Mouse (Mus musculus) lung, adult 18-20 months (tissue): Measurements from ENCODE around the gene Picalm.
"Not testable (repeated sequence)": the region's sequence is repeated elsewhere in the genome, so short reads cannot be mapped to it uniquely, and the experiment has no call there.

Experiments
- DNase-seq, 2 experiments: peaks; one replicate each; pipeline ENCODE4 v3.0.0; 2022; ENCODE audit warnings: mixed read lengths in 2 of 2

Picalm gene

DNA sequence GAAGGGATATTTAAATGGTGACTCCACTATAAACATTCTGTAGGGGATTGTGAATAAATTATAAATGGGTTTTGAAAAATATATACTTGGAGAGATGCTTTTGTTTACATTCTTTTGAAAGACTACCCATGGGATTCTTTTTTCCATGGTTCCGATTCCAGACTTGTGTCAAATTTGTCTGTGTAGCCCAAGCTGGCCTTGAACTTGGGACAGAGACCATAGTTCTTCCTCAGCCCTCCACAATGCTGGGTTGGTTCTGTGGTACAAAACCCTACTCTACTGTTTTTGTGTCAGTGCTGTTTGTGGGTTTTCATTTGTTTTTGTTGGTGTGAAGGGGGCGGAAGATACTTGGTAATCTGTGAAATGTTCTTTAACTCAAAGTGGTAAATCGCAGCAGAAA, 2.3 kb downstream of the Picalm start:
- DNase-seq = no peak

DNA sequence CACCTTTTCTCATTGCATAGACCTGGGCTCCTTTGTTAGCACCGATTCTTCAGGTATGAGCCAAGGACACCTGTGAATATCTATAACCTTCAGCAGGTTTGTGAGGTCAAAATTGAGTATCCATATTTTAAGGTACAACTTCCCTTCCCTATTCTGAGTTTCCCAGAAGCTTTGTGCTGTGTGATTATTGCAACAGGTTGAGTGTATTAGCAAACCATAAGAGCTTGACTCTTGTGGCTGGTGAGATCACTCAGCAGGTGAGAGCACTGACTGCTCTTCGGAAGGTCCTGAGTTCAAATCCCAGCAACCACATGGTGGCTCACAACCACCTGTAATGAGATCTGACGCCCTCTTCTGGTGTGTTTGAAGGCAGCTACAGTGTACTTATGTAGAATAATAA, 6.7 kb downstream of the Picalm start:
- no peak for DNase-seq

DNA sequence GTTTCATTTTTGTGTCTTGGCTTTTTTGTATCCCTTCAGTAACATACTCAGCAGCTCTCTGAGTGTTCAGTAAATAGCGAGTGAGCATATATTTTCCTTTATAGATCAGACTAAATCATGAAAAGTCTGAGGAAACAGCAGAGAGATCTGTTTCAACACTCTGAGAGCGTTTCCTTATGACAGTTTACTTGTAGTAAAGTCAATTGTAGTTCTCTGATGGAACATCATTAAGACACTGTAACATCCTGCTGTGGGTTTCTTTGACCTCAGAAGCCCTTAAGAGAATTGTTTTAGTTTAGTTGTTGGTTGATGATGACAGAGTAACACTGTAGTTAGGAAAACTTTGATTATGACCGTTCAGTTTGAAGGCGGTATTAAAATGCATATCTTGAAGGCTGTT, 8.3 kb downstream of the Picalm start:
- no peak for DNase-seq

DNA sequence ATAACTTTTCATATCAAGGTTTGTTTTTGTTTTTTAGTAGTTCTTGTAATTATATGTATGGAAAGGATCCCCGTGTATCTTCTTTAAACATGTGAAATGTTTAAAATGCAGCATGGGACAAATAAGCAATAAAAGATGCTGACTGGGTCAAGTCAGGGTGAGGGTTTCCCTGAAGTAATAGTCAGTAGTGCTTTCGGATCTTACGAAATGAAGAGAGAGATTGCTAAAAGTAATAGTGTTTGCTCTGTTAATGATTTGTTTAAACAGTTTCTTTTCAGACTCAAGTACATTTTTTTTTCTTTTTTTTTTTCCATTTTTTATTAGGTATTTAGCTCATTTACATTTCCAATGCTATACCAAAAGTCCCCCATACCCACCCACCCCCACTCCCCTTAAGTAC, 10.3 kb downstream of the Picalm start:
- DNase-seq = no peak

DNA sequence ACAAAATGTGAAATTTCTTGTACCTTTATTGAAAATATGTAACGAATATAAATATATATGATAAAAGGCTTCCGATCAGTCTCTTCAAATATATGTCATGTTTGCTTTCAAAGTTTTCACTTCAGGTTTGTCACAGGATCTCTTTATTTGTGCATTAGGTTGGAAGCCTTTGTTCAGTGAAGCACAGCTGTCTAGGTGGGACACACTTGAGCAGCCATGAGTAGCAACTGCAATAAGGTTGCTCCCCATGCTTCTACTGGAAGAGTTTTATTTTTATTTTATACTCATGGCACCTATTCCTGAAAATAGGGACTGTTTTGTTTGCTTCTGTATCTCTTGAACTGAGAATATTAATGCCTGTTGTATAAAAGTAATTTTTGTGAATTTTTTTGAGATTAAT, 14.3 kb downstream of the Picalm start:
- DNase-seq = no peak

DNA sequence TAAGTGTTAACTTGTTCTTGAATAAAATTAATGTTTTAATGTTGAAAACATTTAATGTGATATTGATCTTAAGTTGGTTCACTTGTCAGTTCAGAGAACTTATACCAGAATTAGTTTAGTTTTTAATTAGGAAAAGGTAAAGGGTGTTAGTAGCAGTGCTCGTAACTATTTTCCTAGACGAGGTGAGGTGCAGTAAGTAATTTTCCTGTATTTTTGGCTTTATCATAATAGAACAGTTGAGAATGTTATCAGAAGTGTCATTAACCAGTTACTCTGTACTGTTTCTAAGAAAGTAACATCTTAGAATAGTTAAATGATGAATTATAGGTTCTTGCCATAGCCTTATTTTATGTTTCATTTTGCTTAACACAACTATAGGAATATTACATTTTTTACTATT, 15.0 kb downstream of the Picalm start:
- no peak for DNase-seq

DNA sequence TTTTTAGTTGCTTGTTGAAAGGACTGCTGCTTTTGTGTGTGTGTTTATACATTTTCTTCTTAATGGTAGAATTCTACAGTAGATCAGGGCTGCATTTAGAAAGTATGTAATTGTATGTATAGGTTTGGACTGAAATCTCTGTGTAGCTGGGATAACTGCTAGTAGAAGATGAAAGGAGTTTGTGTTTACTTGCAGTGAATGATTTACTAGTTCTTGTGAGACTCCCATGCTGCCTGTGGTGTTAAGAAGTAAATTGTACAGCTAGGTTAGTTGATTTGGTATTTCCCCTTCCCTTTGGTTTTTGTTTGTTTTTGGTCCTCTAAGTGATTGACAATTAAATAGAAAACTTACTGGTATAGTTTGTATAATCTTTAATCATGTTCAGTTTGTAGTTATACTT, 15.4 kb downstream of the Picalm start:
- no peak for DNase-seq

DNA sequence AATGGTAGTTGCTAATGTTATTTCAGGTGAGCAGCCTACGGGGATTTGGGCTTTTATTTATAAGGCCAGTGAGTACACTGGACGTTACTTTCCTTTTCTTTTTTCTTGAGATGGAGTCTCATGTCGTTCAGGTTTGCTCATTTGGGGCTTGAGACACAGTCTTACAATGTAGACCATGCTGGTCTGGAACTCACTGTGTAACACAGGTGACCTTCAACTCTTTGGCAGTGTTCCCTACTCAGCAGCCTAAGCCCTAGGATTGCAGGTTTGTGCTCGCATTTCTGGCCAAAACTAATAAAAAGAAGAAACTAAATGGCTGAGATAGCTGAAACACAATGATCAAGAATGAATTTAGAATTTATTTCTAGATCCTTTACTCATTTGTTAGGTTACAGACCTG, 15.9 kb downstream of the Picalm start:
- no peak for DNase-seq

DNA sequence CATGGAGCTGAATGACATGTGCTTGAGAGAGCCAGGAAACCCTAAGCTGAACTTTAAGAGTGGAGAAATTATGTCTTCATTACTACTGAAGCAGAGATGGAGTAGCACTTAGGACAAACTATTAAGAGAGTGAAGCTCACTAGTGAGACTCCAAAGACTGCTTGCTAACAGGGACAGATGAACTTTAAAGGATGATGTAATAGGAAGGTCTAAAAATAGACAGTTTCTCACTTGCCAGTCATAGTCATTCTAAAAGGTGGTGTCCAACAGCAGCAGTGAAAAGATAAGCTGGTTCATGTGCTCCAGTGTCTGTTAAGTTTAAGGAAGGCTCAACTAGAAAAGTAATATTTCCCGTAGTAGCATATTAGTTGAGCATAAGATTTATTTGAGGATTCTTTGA, 16.3 kb downstream of the Picalm start:
- DNase-seq = no peak

DNA sequence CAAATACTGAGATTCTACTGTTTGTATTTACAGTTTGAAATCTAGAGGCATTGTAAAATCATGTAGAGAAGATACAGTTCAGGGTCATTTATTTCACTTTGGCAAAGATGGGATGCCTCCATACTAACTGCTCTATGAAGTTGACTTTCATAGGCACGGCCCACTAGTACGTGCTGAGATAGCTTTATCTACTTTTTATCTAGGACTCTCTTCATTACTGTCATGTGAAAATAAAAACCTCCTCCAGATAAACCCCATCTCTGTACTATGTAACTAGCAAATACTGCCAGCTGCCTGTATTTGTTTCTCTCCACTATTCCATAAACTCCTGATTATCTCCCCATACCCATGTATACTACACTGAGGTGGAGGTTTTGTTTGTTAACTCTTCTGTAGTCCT, 18.0 kb downstream of the Picalm start:
- DNase-seq = no peak

DNA sequence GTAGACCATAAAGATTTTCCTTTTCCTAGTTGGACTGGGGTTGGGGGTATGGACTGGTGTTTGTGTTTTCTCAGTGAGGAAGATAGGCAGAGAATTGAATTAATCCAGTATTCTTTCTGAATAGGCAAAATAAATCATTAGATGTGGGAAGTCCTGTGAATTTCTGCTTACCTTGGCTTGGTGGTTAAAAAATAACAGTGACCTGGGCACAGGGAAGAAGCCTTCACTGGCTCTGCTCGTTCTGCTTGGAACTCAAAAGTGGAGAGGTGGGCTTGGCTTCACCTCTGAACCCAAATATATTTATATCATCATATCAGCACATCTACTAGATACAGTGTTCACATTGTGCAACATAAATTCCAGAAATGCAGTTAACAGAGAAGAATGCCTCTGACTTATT, 18.5 kb downstream of the Picalm start:
- no peak for DNase-seq

DNA sequence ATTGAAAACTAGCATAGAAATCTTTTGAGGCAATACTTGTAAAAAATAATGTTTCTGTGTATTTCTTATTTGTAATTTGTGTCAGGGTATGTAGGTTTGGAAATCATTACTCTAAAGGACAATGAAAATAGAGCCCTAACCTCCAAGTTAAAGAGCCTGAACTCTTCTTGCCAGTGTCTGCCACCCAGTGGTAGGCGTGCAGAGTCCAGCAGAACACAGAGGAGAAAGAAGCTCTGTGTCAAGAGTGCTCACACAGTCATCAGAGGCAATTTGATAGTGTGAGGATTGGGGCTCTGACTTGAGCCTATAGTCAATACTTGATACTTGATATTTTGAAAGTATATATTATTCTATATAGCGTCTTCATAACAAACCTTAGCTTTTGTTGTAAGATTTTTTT, 20.3 kb downstream of the Picalm start:
- peak; percentile 67 to 70 for DNase-seq

DNA sequence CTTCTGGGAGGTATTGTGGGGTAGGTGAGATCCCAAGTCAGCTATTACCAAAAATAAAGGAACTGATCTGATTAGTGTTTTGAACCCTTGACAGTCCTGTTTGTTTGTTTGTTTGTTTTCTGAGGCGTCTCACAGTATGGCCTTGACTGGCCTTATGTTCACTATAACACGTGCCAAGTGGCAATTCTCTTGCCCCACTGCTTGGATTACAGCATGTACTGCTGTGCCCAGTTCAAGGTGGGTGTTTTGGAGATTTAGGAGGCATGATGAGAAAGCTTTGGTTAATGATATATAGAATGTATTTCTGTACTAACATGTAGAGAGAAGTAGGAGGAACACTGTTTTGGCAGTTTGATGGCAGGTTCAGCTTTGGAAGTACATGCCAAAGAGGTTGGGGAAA, 28.0 kb downstream of the Picalm start:
- no peak for DNase-seq

DNA sequence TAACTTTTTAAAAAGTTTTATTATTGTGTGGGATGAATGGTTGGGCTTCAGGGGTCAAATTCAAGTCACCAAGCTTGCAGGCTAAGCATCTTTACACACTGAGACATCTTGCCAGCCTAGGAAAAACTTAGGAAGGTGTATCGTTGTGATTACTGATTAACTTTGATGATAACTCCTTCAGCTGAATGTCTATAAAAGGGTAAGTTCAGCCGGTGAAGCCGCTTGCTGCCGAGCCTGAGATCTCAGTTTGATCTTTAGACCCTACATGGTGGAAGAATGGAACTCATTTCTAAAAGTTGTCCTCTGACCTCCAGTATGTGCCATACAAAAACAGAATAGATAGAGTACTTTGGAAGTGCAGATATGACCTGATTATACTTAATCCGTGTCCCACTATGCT, 30.6 kb downstream of the Picalm start:
- no peak for DNase-seq

DNA sequence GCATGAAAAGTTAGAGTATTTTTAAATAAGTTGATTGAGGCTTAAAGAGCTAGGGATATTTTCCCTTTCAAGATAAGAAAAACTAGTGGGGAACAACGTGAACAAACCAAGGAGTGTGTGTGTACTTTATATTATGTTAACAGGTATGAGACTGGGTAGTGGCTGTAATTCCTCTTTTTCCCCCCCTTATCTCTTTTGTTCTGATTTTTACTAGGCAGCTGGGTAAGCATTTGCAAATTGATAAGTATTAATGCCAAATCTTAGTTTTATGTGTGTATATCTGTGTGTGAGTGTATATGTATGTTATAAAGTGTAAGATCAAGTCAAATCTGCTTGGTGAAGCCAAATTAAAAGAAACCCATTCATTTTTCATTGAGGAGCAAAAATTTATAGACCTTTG, 34.3 kb downstream of the Picalm start:
- DNase-seq = no peak

DNA sequence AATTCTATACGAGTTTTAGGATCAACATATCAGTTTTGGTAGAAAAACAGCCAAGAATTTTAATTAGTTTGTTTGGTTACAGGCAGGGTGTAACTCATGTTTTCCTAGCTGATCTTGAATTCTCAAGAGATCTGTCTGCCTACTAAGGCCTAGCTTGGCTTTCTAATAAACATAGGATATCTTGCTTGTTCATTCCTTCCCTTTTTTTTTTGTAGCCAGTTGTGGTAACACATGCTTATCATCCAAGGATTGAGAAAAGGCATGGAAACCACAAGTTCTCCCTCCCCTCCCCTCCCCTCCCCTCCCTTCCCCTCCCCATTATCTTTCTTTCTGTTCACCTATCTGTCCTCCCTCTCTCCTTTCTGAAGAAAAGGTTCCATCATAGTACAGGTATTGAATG, 36.0 kb downstream of the Picalm start:
- no peak for DNase-seq

DNA sequence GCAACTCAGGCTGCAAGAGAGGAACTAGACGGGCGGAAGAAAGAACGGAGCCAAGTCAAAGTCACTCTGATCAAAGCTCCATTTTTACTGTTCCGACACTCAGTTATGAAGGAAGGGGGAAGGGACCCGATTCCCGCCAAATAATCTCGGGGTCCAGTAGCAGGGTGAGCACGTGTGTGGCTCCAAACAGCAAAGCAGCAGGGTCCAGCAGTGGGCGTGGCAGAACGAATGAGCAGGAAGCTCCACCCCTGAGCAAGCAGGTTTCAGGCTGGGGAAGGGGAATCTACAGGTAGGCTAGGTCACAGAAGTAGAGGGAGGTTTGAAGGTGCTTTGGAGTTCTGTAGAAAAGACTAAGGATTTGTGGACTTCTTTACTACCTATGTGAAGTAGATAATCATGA, 37.8 kb downstream of the Picalm start:
- not testable (repeated sequence) for DNase-seq

DNA sequence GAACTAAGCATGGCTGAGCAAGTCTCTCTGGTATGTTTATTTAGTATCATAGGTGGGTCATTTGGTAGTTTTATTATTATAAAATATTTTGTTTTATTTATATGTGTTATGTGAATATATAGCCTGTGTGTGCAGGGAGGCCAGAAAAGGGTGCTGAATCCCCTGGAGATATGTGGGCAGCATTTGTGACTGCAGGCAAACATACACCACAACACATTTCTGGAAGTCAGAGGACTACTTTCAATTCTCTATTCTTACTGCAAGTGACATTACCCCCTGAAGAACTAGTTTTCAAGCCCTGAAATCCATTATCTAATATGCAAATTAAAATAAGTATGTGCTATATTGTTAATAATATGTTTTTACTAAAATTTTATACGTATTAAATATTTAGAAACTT, 43.8 kb downstream of the Picalm start:
- DNase-seq = no peak

DNA sequence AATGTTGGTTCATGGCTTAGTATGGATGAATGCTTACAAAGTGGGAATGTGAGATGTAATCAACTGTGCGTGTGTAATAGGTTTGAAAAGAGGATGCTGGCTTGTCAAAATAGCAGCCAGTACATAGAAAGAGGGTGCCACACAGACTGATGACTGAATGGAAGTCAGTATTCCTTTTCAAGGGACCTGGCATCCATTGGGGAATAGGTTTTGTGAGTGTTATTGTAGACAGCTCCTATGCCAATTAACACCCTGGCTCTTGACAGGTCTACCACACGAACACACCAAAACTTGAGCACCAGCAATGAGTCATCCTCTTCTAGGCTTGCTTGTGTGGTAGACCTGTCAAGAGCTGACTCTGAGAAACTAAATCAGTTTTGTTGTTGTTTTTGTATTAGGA, 45.6 kb downstream of the Picalm start:
- DNase-seq = no peak

DNA sequence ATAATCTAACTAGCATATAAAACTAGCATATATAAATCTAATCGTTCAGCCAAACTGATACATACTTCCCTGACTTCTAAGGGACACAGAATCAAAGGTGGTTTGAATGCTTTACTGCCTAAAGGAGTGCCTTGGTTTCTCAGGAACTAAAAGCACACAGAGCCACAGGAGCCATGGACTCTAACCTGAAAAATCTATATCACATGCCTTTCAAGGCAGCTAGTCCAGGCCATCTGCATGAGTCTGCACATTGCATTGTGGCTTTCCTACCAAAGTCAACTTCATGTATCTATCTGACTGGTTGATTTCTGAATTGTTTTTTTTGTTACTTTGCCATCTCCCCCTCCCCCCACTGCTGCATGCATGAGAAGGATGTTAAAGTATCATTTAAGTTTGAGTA, 50.6 kb downstream of the Picalm start:
- no peak for DNase-seq

DNA sequence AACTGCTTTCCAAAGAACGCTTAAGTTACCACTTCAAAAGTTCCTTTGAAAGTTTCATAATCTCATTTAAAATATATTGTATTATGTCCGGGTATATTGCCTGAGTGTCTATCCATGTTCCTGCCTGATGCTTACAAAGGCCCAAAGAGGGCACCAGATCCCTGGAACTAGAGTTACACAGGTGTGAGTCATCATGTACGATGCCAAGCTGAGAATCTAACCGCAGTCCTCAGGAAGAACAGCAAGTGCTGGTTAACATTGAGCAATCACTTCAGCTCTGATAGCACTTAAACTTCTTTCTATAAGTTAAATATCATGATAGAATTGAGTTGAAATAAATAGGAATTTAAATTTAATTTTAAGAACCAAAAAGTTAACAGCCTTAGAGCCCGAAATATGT, 70.2 kb downstream of the Picalm start:
- DNase-seq = peak; percentile 20 to 45

DNA sequence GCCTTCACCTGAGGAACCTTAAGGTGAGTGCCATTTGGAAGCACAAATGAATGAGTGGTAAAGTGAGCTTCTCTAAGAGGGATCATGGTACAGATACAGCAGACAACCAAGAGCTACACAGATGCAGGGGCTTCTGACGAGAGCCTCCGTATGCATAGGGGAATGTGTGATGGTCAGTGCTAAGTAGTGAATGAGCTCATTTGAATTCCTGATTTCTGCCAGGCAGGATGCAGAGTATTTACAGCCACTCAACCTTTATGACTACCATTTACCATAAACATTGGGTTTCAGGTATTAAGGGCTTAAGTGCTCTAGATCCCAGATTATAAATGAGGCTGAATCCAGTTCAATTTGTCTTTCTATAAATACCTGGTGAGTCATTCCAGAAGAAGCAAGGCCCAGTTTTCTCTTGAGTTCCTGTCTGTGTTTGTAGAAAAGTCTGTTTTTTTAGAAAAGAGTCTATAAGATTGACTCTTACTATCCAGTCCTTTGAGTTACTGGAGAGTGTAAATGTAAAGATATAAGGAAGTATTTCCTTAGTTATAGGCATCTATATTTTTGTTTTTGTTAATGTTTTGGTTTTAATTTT, 72.0 kb downstream of the Picalm start:
- no peak for DNase-seq

DNA sequence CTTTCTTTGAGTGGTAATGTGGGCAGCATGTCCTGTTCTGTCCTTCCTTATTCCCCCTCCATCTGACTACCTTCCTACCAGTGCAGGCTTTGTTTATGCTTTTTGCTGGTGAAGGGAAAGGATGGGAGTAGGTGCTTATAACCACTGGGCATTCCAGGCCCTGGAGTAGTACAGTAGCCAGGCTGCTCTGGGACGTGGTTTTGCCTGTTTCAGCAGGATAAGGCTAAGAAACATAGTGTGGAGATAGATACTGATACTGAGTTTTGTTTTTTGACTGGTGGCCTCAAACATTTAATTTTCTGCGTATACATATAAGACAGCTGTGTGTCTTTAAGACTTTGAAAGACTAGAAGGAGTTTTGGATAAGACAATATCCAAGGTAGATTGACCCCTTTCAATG, 73.9 kb downstream of the Picalm start:
- DNase-seq = no peak

DNA sequence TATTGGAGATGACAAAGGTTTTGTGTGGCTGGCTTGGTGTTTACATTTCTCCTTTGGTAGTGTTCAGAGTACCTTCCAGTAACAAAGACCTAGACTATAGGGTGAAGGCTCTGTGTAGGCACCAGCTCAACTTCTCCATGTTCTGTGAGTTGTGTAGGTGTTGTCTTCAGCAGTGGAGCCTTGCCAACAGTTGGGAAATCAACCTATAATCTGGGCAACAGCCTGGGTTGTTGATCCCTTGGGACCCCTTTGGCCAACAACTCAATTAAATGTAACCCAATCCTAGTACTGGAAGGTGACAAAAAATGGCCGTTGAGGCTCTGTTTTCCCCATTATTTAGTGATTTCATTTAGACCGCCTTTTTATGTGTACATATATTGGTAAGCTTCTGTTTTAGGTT, 80.1 kb downstream of the Picalm start:
- no peak for DNase-seq

DNA sequence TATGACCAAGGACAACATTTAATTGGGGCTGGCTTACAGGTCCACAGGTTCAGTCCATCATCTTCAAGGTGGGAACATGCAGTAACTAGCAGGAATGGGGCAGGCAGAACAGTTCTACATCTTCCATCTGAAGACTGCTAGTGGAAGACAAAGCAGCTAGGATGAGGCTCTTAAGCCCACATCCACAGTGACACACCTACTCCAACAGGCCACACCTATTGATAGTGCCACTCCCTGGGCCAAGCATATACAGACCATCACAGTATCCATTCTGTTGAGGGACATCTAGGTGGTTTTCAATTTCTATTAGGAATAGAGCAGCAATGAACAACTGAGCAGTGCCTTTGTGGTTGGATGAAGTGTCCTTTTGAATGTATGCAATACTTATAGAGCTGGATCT, 80.9 kb downstream of the Picalm start:
- DNase-seq = no peak

DNA sequence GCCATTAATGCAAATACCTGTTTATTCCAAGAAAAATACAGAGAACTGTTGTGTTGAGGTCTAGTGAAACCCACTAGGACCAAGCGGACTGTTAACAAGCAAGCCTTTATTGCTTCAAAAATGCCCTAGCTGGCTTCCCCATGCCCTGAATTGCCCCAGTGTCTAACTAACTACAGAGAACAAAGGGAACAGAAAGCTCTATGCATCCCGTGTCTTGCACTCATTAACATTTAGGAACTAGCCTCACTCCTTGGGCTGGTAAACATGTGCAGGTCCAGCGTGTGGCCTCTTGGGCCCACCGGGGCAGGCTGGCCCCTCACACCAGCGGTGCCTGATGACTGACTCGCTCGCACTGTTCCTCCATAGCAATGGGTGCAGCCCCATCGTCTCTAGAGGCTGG, 86.5 kb downstream of the Picalm start:
- DNase-seq = no peak
